In genomic region chr13:59992346-59992745, GRCm38 (mm10) we compare ENCODE assay signal across 27 mouse cellular contexts.
A peak's percentile ranks its signal among the peaks of the same experiment; 100 is the strongest.
DNase-seq lines count a peak whose midpoint lies in the region; ATAC-seq and TF ChIP-seq lines count a peak whose summit lies in the region.
"Had no signal": no experiment of that assay in that cellular context is flagged by ENCODE, and none has a peak within 500 bp of the region (broad histone marks: within the 10 kb centered on the region; RNA-seq: fewer than 3 reads in every experiment).

No protein-coding gene starts in this region.

- H3K4me3 ChIP-seq in forebrain, embryonic 11.5 days (ENCODE audit: low read depth, low read length): no peak overlapping the region
- H3K4me3 ChIP-seq in forebrain, postnatal 0 days (ENCODE audit: low read depth, low read length): no peak overlapping the region
- no peak overlapping the region for H3K4me3 ChIP-seq in midbrain, embryonic 11.5 days (ENCODE audit: low read depth, low read length)
- H3K4me3 ChIP-seq in midbrain, embryonic 15.5 days: no peak overlapping the region
- H3K4me3 ChIP-seq in forebrain, embryonic 12.5 days (replicated peaks): no peak overlapping the region
- no peak overlapping the region for H3K4me3 ChIP-seq in limb, embryonic 11.5 days (ENCODE audit: low read depth, low read length)
- H3K4me3 ChIP-seq: embryonic facial prominence, embryonic 12.5 days; heart, embryonic 12.5 days; kidney, embryonic 15.5 days; left cerebral cortex, adult 2 months; midbrain, embryonic 12.5 days had no signal

- TF ChIP-seq CTCF in forebrain, postnatal 0 days (IDR thresholded peaks at IDR 0.05; ENCODE audit: low read depth): no peak

- no peaks in the 10 kb centered on the region for H3K36me3 ChIP-seq in forebrain, embryonic 11.5 days (ENCODE audit: control insufficient read depth, insufficient read depth, low read length)
- no peaks in the 10 kb centered on the region for H3K36me3 ChIP-seq in forebrain, postnatal 0 days (ENCODE audit: insufficient read depth)
- H3K36me3 ChIP-seq in midbrain, embryonic 11.5 days (ENCODE audit: control insufficient read depth, insufficient read depth, low read length): no peaks in the 10 kb centered on the region
- H3K36me3 ChIP-seq in midbrain, embryonic 15.5 days (replicated peaks): no peaks in the 10 kb centered on the region
- H3K36me3 ChIP-seq in forebrain, embryonic 12.5 days (replicated peaks): no peaks in the 10 kb centered on the region
- no peaks in the 10 kb centered on the region for H3K36me3 ChIP-seq in limb, embryonic 11.5 days (ENCODE audit: control insufficient read depth, insufficient read depth, low read length)
- H3K36me3 ChIP-seq: embryonic facial prominence, embryonic 12.5 days; heart, embryonic 12.5 days; kidney, embryonic 15.5 days; midbrain, embryonic 12.5 days had no signal

- H3K9me3 ChIP-seq in forebrain, embryonic 11.5 days (ENCODE audit: control insufficient read depth, low read length): no peaks in the 10 kb centered on the region; the same call in 1 of the 2 replicates
- H3K9me3 ChIP-seq in forebrain, postnatal 0 days (ENCODE audit: low read length): no peaks in the 10 kb centered on the region
- H3K9me3 ChIP-seq in midbrain, embryonic 11.5 days (ENCODE audit: control insufficient read depth, low read length): no peaks in the 10 kb centered on the region
- H3K9me3 ChIP-seq in midbrain, embryonic 15.5 days: no peaks in the 10 kb centered on the region
- 0 out of 2 replicates have a peak, but pooled peaks cover 5% of the 10 kb centered on the region for H3K9me3 ChIP-seq in forebrain, embryonic 12.5 days
- H3K9me3 ChIP-seq in limb, embryonic 11.5 days (ENCODE audit: control insufficient read depth, low read length): no peaks in the 10 kb centered on the region
- H3K9me3 ChIP-seq: kidney, embryonic 15.5 days; midbrain, embryonic 12.5 days had no signal

- peaks cover 15% of the 10 kb centered on the region for H3K4me1 ChIP-seq in forebrain, embryonic 11.5 days (replicated peaks; ENCODE audit: control insufficient read depth, insufficient read depth, low read length)
- H3K4me1 ChIP-seq in forebrain, postnatal 0 days (ENCODE audit: insufficient read depth): no peaks in the 10 kb centered on the region
- H3K4me1 ChIP-seq in midbrain, embryonic 11.5 days (ENCODE audit: control insufficient read depth, insufficient read depth, low read length): no peaks in the 10 kb centered on the region
- H3K4me1 ChIP-seq in midbrain, embryonic 15.5 days: peaks cover 4% of the 10 kb centered on the region; the same call in 1 of the 2 replicates
- H3K4me1 ChIP-seq in forebrain, embryonic 12.5 days: peaks cover 22% of the 10 kb centered on the region
- peaks cover 37% of the 10 kb centered on the region for H3K4me1 ChIP-seq in limb, embryonic 11.5 days (ENCODE audit: control insufficient read depth, insufficient read depth, low read length)

- H3K27me3 ChIP-seq in forebrain, embryonic 11.5 days (ENCODE audit: control insufficient read depth, insufficient read depth, low read length): no peaks in the 10 kb centered on the region
- no peaks in the 10 kb centered on the region; the same call in 1 of the 2 replicates for H3K27me3 ChIP-seq in forebrain, postnatal 0 days (ENCODE audit: insufficient read depth, low read length)
- H3K27me3 ChIP-seq in midbrain, embryonic 11.5 days (ENCODE audit: control insufficient read depth, insufficient read depth, low read length): no peaks in the 10 kb centered on the region
- H3K27me3 ChIP-seq in midbrain, embryonic 15.5 days (replicated peaks): no peaks in the 10 kb centered on the region
- 0 out of 2 replicates have a peak, but pooled peaks cover 3% of the 10 kb centered on the region for H3K27me3 ChIP-seq in forebrain, embryonic 12.5 days
- H3K27me3 ChIP-seq in limb, embryonic 11.5 days (ENCODE audit: control insufficient read depth, insufficient read depth, low read length): no peaks in the 10 kb centered on the region
- H3K27me3 ChIP-seq: embryonic facial prominence, embryonic 12.5 days; heart, embryonic 12.5 days; kidney, embryonic 15.5 days; midbrain, embryonic 12.5 days; Patski had no signal

- ATAC-seq in forebrain, embryonic 11.5 days (replicated peaks; ENCODE audit: low FRiP score): peak; percentile 38; the same call in 1 of the 2 replicates
- ATAC-seq in forebrain, postnatal 0 days: no peak
- ATAC-seq in midbrain, embryonic 11.5 days (ENCODE audit: low FRiP score): no peak
- ATAC-seq in midbrain, embryonic 15.5 days (replicated peaks): no peak
- peak; percentile 36; the same call in 1 of the 2 replicates for ATAC-seq in forebrain, embryonic 12.5 days (ENCODE audit: low FRiP score)
- no peak for ATAC-seq in limb, embryonic 11.5 days (ENCODE audit: insufficient number of reproducible peaks, low FRiP score, low TSS enrichment, low read depth)
- no peak for ATAC-seq in activated CD4-positive, CD25-positive, alpha-beta regulatory T cell, adult 4 months
- ATAC-seq: Patski had no signal

- no peak for DNase-seq in forebrain, embryonic 11.5 days (ENCODE audit: low spot score)
- no peak for DNase-seq in forebrain, postnatal 0 days
- peak; percentile 80 for DNase-seq in midbrain, embryonic 11.5 days (ENCODE audit: low spot score, missing footprints)
- DNase-seq in limb, embryonic 11.5 days (ENCODE audit: low spot score): no peak
- DNase-seq in thymus, adult 18-20 months: no peak
- DNase-seq: adrenal gland, postnatal 25 days; cerebellum, adult 2 months; cerebellum, postnatal 14 days; gastrocnemius, postnatal 14 days; kidney, adult 18-20 months; liver; lung, adult 2 months; lung, postnatal 10 days; right cerebral cortex, postnatal 4 days; thymus, adult 2 months; thymus, postnatal 36 days had no signal

- no peak overlapping the region for H3K9ac ChIP-seq in forebrain, embryonic 11.5 days (ENCODE audit: low read length)
- H3K9ac ChIP-seq in forebrain, postnatal 0 days: no peak overlapping the region
- no peak overlapping the region for H3K9ac ChIP-seq in midbrain, embryonic 11.5 days (ENCODE audit: low read length)
- no peak overlapping the region for H3K9ac ChIP-seq in midbrain, embryonic 15.5 days
- no peak overlapping the region for H3K9ac ChIP-seq in forebrain, embryonic 12.5 days
- H3K9ac ChIP-seq in limb, embryonic 11.5 days (ENCODE audit: low read length): no peak overlapping the region
- H3K9ac ChIP-seq: embryonic facial prominence, embryonic 12.5 days; heart, embryonic 12.5 days; kidney, embryonic 15.5 days; liver, embryonic 14.5 days; midbrain, embryonic 12.5 days had no signal

- H3K27ac ChIP-seq in forebrain, embryonic 11.5 days (ENCODE audit: low read depth, low read length): peak overlapping the region; percentile 19; the same call in 1 of the 2 replicates
- H3K27ac ChIP-seq in forebrain, postnatal 0 days (ENCODE audit: low read depth, low read length): no peak overlapping the region
- H3K27ac ChIP-seq in midbrain, embryonic 11.5 days (ENCODE audit: low read depth, low read length): no peak overlapping the region
- H3K27ac ChIP-seq in midbrain, embryonic 15.5 days: no peak overlapping the region
- H3K27ac ChIP-seq in forebrain, embryonic 12.5 days: peak overlapping the region; percentile 79
- H3K27ac ChIP-seq in limb, embryonic 11.5 days (replicated peaks; ENCODE audit: low read depth, low read length): 0 out of 2 replicates have a peak overlapping the region, but pooled peaks have one; percentile 9
- H3K27ac ChIP-seq: embryonic facial prominence, embryonic 12.5 days; kidney, embryonic 15.5 days; left cerebral cortex, adult 2 months; liver, embryonic 14.5 days; midbrain, embryonic 12.5 days; stomach, postnatal 0 days had no signal

- H3K4me2 ChIP-seq in forebrain, embryonic 11.5 days (ENCODE audit: low read depth, low read length, severe bottlenecking): no peak overlapping the region
- H3K4me2 ChIP-seq in forebrain, postnatal 0 days (ENCODE audit: low read depth): no peak overlapping the region
- no peak overlapping the region for H3K4me2 ChIP-seq in midbrain, embryonic 11.5 days
- no peak overlapping the region for H3K4me2 ChIP-seq in midbrain, embryonic 15.5 days
- no peak overlapping the region for H3K4me2 ChIP-seq in forebrain, embryonic 12.5 days
- H3K4me2 ChIP-seq in limb, embryonic 11.5 days (ENCODE audit: low read depth, severe bottlenecking): no peak overlapping the region
- H3K4me2 ChIP-seq: embryonic facial prominence, embryonic 12.5 days; kidney, embryonic 15.5 days; midbrain, embryonic 12.5 days had no signal

Comparison
In these comparisons a context has a peak if more than half of its experiments do, and no peak if none do; other contexts are left out.
1. ATAC-seq: peak in forebrain, embryonic 11.5 days (single experiment) and forebrain, embryonic 12.5 days (single experiment); none in forebrain, postnatal 0 days (single experiment), midbrain, embryonic 11.5 days (single experiment), midbrain, embryonic 15.5 days (single experiment), limb, embryonic 11.5 days (single experiment) and activated CD4-positive, CD25-positive, alpha-beta regulatory T cell, adult 4 months (single experiment).
2. H3K27ac ChIP-seq: peak in forebrain, embryonic 11.5 days (single experiment), forebrain, embryonic 12.5 days (single experiment) and limb, embryonic 11.5 days (single experiment); none in forebrain, postnatal 0 days (single experiment), midbrain, embryonic 11.5 days (single experiment) and midbrain, embryonic 15.5 days (single experiment).